Mouse (Mus musculus) stomach, embryonic 15.5 days (tissue): Measurements from ENCODE around the gene Gtf3c5. TPM values are rescaled to one million over a fixed set of nuclear protein-coding genes. Genes with fewer than 3 reads are reported as not detected.

Experiments used
- ATAC-seq: fragments of 200-750 bp; cut with Nextera tagmentation; 2 replicates; pipeline ENCODE4 v1.8.0; 2017; ENCODE audit warnings: low read depth, moderate number of reproducible peaks, moderate TSS enrichment; ENCODE audit not compliant: insufficient read depth, low FRiP score
- H3K27ac ChIP-seq: fragments of 300-500 bp; sonication (generic); 2 replicates; pipeline ENCODE4 v1.5.1; 2015; ENCODE audit warnings: mild to moderate bottlenecking, inconsistent platforms
- H3K27me3 ChIP-seq: fragments of 300-500 bp; sonication (generic); replicated peaks from 2 replicates; pipeline ENCODE4 v1.6.1; 2015; ENCODE audit warnings: inconsistent platforms
- H3K36me3 ChIP-seq: fragments of 300-500 bp; sonication (generic); 2 replicates; pipeline ENCODE4 v1.6.1; 2015; ENCODE audit warnings: inconsistent platforms
- H3K4me1 ChIP-seq: fragments of 300-500 bp; sonication (generic); 2 replicates; pipeline ENCODE4 v1.6.1; 2015; ENCODE audit warnings: inconsistent platforms
- H3K4me2 ChIP-seq: fragments of 300-500 bp; sonication (generic); 2 replicates; pipeline ENCODE4 v1.6.1; 2015; ENCODE audit warnings: mild to moderate bottlenecking, inconsistent platforms
- H3K4me3 ChIP-seq: fragments of 300-500 bp; sonication (generic); replicated peaks from 2 replicates; pipeline ENCODE4 v1.5.1; 2015; ENCODE audit warnings: inconsistent platforms
- H3K9ac ChIP-seq: fragments of 300-500 bp; sonication (generic); 2 replicates; pipeline ENCODE4 v1.6.1; 2015; ENCODE audit warnings: inconsistent platforms
- H3K9me3 ChIP-seq: fragments of 300-500 bp; sonication (generic); 2 replicates; pipeline ENCODE4 v1.6.1; 2016; ENCODE audit warnings: inconsistent platforms
- WGBS: fragments of 180-500 bp; shearing (Covaris S2); methylation state at CpG from one replicate; pipeline ENCODE4 v1.1.7; 2015; 5-methylcytosine and 5-hydroxymethylcytosine counted together
- microRNA-seq: library from miRNA; unstranded; fragments of <30 nt; microRNA quantifications from one replicate; pipeline ENCODE4, GENCODE M21; 2016
- polyA plus RNA-seq: library from polyadenylated mRNA; unstranded; fragments of >200 nt; fragmentation: Nextera tagmentation; extraction: Ambion mirVana; gene quantifications from 2 replicates; pipeline ENCODE4 v1.2.1, GENCODE M21; 2015

Gene Gtf3c5
- polyA plus RNA-seq, 1 experiment from 2014 or later: 33.6 TPM

DNA sequence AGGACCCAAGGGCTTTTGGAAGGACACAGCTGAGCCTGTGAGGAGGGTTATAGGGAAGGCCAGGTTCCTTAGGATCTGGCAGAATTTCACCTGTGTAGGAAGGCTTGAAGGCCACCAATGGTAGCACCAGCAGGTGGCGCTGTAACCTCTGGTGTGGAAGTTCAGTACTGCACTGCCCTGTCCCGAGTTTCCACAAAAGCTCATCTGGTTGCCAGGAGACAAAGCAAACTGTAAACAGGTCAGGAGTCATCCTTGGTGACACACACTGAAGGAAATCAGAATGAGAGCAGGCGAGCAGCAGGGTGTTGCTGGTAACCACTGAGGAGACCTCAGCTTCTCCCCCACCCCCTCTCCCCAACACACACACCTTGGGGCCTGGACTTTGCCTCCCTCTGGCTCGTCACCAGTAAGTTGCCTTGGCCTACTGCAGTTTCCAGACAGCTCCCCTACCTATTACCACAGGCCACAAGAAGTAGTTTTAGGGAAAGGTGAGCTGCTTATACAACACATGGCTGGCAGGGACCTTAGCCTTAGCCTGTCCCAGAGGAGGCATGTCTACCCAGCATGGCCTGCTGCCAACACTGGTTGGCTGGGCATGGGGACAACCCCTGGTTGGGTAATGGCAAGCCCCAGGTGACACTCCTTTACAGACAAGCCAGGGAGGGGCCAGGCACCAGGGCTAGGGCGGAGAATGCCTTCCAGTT lies 66.2 kb downstream of the Gtf3c5 start:
- Histone ChIP-seq H3K9me3 (no peaks in the 10 kb centered on the region), H3K4me2 (no peak overlapping the region), H3K27ac (peak overlapping the region; percentile 67), H3K27me3 (no peaks in the 10 kb centered on the region), H3K4me3 (no peak overlapping the region), H3K9ac (no peak overlapping the region), H3K36me3 (no peaks in the 10 kb centered on the region), H3K4me1 (peaks cover 37% of the 10 kb centered on the region)
- peak; percentile 28 for ATAC-seq
- 43% methylated on average over 5 of the region's 5 CpGs for WGBS

Small RNAs within 50 kb of the gene (microRNA-seq; reads per million reads assigned to microRNA genes)
- gene Gm22824: not detected

Other genes with a start within 250 kb of the Gtf3c5 start
- gene Ppp1r26, start 137.0 kb downstream of the Gtf3c5 start, polyA plus RNA-seq: 4.4 TPM in 2 replicates
- gene 1700007K13Rik, start 117.4 kb downstream of the Gtf3c5 start, polyA plus RNA-seq: 0.72 and 0.85 TPM in 2 replicates
- 51.8 and 54.6 TPM in 2 replicates for gene Mrps2, start 115.7 kb downstream of the Gtf3c5 start, polyA plus RNA-seq
- gene Gbgt1, start 86.9 kb downstream of the Gtf3c5 start, polyA plus RNA-seq: 2.7 and 3.2 TPM in 2 replicates
- 8.5 and 8.8 TPM in 2 replicates for gene Gm10134, start 77.7 kb downstream of the Gtf3c5 start, polyA plus RNA-seq
- gene Ralgds, start 70.6 kb downstream of the Gtf3c5 start, polyA plus RNA-seq: 27.5 and 30.9 TPM in 2 replicates
- 412 and 563 TPM in 2 replicates for gene Cel, start 20.3 kb downstream of the Gtf3c5 start, polyA plus RNA-seq
- 3.1 and 6.9 TPM in 2 replicates for gene Gfi1b, start 38.2 kb upstream of the Gtf3c5 start, polyA plus RNA-seq
- gene Tsc1, start 57.5 kb upstream of the Gtf3c5 start, polyA plus RNA-seq: 18.7 and 18.9 TPM in 2 replicates
- 2.2 and 2.6 TPM in 2 replicates for gene Spaca9, start 116.0 kb upstream of the Gtf3c5 start, polyA plus RNA-seq
- gene Ak8, start 116.4 kb upstream of the Gtf3c5 start, polyA plus RNA-seq: 0.81 and 1.0 TPM in 2 replicates